Mouse (Mus musculus): Measurements from ENCODE around the gene Strn4.

Strn4 gene

GRCm38 (mm10) chr7:16810920-16811648 lies 4.6 kb upstream of the Strn4 start:
- DNase-seq (ENCODE audit: low read depth, low spot score) = no peak

DNA sequence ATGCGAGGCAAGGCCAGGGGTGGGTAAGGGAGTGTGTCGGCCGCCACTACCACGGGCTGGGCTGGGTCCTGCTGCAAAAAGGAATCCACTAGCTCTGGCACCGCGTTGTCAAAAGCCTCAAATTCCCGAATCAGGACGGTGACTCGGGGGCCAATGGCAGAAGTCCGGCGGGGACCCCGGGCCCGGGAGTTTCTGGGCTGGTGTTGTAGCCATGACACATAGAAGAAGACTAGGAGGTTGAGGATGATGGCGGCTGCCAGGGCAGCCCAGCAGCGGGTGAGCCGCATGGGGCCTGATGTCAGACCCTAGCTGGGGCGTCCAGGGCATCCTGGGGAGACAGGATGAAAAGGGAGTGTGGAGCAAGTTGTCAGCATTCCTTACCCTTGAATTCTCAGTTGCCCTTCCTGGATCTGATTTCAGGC lies 4.0 kb upstream of the Strn4 start:
- DNase-seq (ENCODE audit: low read depth, low spot score) = no peak

DNA sequence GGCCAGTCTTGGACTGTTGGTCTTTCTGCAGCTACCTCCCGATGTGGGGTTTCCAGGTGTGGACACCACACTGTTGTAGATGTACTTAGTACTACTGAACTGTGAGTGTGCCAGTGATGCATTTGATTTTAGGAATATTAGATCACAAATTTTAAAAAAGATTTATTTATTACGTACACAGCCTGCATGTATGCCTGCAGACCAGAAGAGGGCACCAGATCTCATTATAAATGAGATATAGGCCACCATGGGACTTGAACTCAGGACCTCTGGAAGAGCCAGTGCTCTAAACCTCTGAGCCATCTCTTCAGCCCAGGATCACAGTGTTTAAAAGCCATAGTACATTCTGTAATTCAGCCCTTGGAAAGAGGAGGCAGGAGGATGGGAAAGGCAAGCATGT lies 3.2 kb upstream of the Strn4 start:
- DNase-seq (ENCODE audit: low read depth, low spot score) = no peak

DNA sequence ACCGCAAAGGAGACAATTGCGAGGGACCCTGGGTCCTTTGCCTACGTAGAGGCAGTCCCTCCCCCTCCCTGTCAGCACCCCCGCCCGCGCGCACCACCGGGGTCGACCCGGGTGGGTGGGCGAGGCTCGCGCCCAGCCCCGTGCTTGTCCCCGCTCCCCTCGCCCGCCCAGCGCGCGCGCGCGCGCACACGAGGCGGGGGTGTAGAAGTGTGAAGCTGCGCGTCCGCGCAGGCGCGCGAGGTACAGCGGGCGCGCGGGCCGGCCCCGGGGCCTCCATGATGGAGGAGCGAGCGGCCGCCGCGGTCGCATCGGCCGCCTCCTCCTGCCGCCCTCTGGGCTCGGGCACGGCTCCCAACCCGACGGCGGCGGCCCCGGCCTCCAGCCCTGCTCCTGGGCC lies 387 bp downstream of the Strn4 start:
- peak; percentile 71 for DNase-seq (ENCODE audit: low read depth, low spot score)

DNA sequence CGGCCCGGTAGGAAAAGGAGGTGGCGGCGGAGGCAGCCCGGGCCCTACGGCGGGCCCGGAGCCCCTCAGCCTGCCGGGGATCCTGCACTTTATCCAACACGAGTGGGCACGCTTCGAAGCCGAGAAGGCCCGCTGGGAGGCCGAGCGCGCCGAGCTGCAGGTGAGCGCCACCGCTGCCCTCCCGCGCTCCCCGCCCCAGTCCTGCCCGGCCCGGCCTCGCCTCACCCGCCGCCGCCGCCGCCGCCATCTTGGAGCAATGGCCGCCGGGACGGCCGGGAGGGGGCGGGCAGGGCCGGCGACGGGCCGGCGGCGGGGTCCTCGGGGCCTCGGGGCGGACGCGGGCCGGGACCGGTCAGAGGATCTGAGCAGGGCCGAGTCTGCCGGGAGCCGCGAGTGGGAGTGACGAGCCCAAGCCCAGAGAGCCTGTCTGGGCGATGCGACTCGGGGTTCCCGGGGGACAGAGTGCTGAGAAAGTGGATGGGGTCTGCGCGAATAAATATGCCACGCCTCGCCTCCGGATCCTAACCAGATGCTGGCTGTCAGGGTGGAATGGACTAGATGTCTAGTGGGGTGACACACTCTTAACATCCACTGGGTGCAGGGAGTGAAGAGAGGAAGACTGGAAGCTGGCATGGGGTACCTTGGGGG lies 910 bp downstream of the Strn4 start, which contains the start of gene Fkrp:
Gene Fkrp (minus strand): TSS at position 258 of the 648 bp plus-strand sequence.
- DNase-seq (ENCODE audit: low read depth, low spot score) = no peak

GRCm38 (mm10) chr7:16817693-16818092 lies 2.0 kb downstream of the Strn4 start:
- DNase-seq (ENCODE audit: low read depth, low spot score) = no peak

DNA sequence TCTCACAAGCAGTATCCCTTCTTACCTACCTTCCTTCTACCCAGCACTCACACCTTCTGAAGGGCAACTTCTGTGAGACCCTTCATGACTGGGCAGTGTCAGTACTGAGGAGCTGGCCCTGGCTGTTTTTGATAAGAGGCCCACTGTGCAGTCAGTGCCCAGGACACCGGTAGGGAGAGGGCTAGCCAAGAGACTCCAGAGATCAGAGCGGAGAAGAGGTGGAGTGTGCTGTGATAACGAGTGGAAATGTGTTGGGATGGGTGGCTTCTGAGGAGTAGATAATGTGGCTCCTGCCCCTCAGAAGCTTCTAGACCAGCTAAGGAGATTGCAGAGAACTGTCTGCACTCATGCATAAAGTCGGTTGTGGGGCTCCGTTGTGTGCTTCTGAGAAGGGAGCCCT lies 4.1 kb downstream of the Strn4 start:
- no peak for DNase-seq (ENCODE audit: low read depth, low spot score)

DNA sequence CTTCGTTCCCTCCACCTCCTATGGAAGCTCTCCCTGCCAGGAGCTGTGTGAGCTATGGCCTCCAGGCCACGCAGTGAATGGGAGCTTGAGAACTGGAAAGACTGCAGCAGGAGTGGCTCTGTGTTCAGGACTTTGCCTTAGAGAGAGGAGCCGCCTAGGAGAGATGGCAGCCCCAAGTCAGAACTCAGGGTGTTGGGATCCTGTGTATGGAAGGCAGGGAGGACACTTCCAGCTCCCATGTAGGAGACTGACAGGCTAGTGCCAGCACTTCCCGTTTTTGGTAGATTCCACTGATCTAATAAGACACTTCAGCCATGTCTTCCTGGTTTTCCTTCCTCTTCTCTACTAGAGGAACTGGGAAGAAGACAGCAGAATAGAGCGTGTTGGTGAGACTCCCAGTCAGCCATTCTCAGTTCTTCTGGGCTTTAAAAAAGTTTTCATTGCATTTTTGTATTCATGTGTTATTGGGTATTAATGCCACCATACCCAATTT lies 4.6 kb downstream of the Strn4 start:
- DNase-seq (ENCODE audit: low read depth, low spot score) = no peak

- no peak for DNase-seq (ENCODE audit: low read depth, low spot score)
Measured at GRCm38 (mm10) chr7:16821091-16821490, 5.4 kb downstream of the Strn4 start.

DNA sequence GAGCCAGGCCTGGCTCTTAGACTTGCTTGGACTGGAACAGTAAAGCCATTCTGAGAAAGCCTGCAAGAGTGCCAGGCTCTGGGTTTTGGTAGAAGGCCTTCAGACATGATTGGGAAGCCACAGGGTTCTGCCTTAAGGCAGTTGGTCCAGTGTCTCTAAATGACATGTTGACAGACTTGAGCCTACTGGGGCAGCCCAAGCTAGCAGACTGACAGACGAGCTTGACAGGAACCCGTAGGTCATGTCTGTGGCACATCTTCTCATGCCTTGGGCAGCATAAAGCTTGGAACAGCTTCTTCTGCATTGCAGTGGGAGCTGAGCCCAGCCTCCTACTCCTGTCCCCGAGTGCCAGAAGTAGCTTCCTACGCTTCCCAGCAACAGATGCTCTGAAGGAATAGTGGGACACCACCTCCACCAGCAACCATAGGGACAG lies 6.0 kb downstream of the Strn4 start:
- no peak for DNase-seq (ENCODE audit: low read depth, low spot score)

DNA sequence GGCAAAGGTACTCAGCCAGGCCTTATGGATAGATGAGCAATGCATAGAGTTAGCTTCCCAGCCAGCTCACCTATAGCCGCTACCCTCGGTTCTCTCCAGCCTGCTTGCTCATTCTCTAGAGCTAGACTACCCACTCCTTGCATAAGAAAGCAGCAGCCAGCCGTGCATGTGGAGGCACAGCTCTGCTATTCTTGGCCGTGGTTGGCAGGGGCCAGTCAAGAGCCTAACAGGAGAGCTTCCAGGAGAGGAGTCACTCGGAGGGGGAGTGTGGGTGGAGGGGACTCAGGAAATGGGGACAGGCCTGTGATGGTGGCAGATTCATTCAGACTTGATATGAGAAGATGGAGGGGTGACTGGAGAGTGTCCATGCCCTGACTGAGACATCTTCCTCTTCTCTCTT lies 8.0 kb downstream of the Strn4 start:
- no peak for DNase-seq (ENCODE audit: low read depth, low spot score)

DNA sequence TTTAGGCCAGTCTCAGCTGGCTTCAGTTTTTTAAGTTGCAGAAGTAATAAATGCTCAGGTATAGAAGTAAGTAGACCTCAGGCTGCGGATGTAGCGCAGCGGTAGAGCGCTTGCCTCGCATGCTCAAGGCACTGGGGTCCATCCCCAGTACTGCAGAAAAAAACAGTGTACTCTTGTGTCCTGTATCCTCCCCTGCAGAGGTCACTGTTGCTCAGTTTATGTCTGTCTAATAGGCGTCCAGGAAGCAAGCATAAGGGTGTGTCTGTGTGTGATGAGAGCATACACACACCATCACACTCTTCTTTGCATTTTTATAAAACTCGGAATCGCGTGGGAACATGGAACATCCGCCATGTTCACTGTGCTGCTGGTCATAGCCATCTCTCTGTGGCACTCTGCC lies 10.1 kb downstream of the Strn4 start:
- DNase-seq (ENCODE audit: low read depth, low spot score) = no peak

GRCm38 (mm10) chr7:16826571-16826970 lies 10.9 kb downstream of the Strn4 start:
- DNase-seq (ENCODE audit: low read depth, low spot score) = no peak

- no peak for DNase-seq (ENCODE audit: low read depth, low spot score)
Measured at GRCm38 (mm10) chr7:16827274-16827673, 11.6 kb downstream of the Strn4 start.

GRCm38 (mm10) chr7:16830449-16830848 lies 14.8 kb downstream of the Strn4 start:
- DNase-seq (ENCODE audit: low read depth, low spot score) = no peak

DNA sequence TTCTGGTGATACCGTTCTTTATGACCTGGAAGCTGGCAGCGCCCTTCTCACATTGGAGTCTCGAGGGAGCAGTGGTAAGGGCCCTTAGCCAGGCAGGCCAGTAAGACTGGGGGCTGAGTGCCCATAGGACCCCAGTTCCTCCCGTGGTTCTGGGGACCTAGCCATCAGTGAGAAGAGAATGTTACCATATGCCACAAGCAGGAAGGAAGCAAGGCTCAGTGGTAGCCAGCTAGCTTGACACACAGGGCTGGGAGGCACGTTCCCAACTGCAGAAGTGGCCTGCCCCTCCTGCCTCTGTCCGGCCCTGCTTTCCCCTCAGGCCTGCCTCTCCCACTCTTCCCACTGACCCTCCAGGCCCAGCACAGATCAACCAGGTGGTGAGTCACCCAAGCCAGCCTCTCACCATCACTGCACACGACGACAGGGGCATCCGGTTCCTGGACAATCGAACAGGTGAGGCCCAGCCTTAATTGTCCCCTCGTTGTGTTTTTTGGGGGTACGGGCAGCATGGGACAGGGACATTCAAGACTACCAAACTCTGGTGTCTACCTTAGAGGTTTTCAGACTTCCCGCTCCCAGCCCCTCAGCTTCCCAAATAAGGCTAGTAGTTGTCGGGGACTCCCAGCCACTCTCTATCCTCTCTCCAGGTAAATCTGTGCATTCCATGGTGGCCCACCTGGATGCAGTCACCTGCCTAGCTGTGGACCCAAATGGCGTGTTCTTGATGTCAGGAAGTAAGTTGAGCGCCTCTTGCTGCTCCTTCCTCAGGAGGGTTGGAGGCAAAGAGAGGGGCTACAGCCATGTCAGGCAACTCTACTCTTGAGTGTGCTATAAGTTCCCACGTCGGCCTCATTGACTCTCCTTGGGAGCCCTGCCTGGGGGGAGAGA lies 22.5 kb downstream of the Strn4 start:
- DNase-seq (ENCODE audit: low read depth, low spot score) = no peak

- no peak for DNase-seq (ENCODE audit: low read depth, low spot score)
Measured at GRCm38 (mm10) chr7:16838804-16839426, 23.2 kb downstream of the Strn4 start.

GRCm38 (mm10) chr7:16839427-16840108 lies 23.9 kb downstream of the Strn4 start:
- no peak for DNase-seq (ENCODE audit: low read depth, low spot score)

- no peak for DNase-seq (ENCODE audit: low read depth, low spot score)
Measured at GRCm38 (mm10) chr7:16840109-16840491, 24.4 kb downstream of the Strn4 start.

DNA sequence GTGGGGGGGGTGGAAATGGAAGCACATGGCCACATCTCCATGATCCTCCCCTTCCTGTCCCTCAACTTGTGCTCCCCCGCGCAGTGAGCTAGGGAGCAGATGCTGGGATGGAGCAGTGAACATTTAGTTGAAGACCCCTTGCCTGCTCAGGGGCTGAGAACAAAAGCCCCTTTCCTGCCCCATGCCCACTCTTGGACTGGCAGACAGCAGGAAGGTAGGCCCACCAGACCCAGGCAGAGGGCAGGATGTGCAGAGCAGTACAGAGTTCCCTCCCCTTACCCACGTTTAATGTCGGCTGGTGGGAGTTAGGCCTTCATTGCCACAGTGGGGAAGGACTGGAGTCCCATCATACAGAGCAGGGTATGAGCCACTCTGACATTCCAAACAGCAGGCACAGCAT lies 25.4 kb downstream of the Strn4 start:
- DNase-seq (ENCODE audit: low read depth, low spot score) = no peak
